Mouse (Mus musculus) ES-CJ7 (cell line): ENCODE measurements around the gene Rnf123.

ENCODE experiments used
- DNase-seq: peaks from one replicate; pipeline ENCODE4 v3.0.0; 2011; ENCODE audit warnings: low read depth, low spot score

Gene Rnf123

GRCm38 (mm10) chr9:108035331-108036156 lies 47.6 kb downstream of the Rnf123 start:
- DNase-seq: peak; percentile 38

DNA sequence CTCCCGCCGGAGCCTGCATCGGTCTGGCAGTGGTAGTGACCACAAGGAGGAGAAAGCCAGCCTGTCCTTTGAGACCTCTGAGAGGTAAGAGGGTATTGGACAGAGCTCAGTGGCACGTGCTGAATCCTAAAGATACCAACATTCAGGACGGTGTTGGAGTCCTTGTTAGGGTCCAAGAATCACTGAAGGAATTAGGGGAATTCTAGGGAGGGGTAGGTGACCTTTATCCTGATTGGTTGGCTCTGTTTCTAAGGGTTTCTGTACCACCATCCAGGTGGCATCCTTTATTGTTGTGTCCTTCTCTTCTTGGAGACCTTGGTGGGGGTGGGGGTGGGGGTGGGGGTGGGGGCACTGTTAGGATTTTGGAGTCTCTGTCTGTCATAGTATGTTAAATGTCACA lies 51.0 kb downstream of the Rnf123 start:
- DNase-seq: peak; percentile 79

DNA sequence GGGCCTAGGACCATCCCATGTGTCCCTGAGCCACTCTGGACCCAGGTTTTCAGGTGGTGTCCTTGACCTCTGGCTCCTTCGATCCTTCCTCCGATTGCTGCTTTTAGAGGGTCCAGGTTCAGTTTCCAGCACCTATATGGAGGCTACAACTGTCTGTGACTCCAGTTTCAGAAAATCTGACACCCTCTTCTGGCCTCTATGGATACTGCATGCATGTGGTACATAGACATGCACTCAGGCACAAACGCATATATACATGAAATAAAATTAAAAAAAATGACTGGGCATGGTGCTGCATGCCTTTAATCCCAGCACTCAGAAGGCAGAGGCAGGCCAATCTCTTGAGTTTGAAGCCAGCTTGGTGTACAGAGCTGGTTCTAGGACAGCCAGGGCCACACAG lies 55.3 kb downstream of the Rnf123 start:
- peak; percentile 34 for DNase-seq

DNA sequence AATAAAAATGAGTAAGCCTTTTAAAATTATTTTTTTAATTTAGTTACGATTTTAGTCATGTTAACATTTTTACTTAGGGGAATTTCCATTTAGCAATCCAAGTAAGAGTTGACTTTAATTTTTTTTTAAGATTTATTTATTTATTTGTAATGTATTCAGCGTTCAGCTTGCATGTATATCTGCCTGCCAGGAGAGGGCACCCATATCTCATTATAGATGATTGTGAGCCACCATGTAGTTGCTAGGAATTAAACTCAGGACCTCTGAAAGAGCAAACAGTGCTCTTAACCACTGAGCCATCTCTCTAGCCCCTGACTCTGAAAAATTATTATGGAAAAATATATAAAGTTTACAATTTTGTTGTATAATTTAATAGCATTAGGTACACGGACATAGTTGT lies 56.6 kb downstream of the Rnf123 start:
- no peak for DNase-seq

GRCm38 (mm10) chr9:108023216-108023615 lies 59.9 kb downstream of the Rnf123 start:
- no peak for DNase-seq

DNA sequence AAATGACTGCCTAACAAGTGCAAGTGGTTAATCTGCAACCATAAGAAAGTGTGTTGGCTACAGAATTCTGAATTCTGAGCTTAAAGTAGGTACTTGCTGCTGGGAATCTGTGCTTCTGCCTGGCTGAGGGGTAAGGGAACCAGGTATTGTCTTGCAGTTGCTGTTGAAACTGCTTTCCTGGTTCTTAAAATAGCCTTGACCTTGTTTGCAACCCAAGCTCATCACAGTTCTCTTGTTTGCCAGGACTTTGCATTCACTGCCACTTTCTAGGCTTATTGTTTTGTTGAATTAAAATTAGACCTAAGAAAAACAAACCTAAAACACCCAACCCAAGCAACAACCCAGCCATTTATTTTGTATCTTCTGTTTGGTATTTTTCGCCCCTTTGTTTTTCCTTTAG lies 62.4 kb downstream of the Rnf123 start:
- DNase-seq: no peak

GRCm38 (mm10) chr9:108017127-108017526 lies 66.0 kb downstream of the Rnf123 start:
- no peak for DNase-seq

DNA sequence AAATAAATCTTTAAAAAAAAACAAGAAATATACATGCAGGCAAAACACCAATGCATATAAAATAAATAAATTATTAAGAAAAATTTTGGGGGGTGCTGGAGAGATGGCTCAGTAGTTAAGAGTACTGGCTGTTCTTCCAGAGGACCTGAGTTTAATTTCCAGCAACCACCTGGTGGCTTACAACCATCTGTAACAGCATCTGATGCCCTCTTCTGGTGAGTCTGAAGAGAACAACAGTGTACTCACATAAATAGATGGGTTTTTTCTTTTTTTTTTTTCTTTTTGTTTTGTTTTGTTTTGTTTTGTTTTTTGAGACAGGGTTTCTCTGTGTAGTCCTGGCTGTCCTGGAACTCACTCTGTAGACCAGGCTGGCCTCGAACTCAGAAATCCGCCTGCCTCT lies 69.6 kb downstream of the Rnf123 start:
- peak; percentile 60 for DNase-seq

DNA sequence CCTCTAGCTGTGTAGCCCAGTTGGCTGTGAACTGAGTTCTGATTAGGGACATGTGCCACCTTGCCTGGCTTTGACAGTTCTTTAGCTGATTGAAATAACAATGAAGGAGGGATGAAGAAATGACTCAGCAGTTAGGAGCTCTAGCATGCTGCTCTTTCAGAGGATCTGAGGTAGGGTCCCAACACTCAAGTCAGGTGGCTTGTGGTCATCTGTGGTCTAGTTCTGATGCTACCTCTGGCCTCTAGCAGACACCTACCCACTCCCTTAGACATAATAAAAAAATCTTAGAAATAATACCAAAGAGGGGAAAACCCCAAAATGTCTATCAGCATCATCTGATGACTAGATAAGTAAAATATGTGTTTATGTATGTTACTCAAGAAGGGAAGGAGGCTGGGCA lies 72.8 kb downstream of the Rnf123 start:
- no peak for DNase-seq

DNA sequence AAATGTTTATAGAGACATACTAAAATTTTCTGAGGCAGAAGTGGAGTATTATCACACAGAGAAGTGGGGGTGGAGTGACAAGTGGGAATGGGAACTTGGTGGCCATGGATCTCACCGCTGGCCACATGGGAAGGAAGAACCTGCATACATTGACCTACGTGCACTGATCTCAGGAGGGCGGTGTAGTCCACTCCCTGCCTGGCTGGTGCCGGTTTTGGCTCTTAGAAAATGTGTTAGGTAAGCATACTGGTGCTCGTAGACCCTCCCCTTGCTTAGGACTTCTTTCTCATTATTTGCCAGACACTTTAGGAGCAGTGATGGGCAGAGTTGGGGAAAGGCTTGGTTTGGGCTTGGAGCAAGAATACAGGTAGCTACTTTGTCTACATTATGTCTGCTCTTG lies 75.1 kb downstream of the Rnf123 start:
- DNase-seq: peak; percentile 63

GRCm38 (mm10) chr9:108003531-108003890 lies 79.6 kb downstream of the Rnf123 start:
- no peak for DNase-seq

- DNase-seq: no peak
Measured at GRCm38 (mm10) chr9:108002778-108003530, 80.2 kb downstream of the Rnf123 start.

DNA sequence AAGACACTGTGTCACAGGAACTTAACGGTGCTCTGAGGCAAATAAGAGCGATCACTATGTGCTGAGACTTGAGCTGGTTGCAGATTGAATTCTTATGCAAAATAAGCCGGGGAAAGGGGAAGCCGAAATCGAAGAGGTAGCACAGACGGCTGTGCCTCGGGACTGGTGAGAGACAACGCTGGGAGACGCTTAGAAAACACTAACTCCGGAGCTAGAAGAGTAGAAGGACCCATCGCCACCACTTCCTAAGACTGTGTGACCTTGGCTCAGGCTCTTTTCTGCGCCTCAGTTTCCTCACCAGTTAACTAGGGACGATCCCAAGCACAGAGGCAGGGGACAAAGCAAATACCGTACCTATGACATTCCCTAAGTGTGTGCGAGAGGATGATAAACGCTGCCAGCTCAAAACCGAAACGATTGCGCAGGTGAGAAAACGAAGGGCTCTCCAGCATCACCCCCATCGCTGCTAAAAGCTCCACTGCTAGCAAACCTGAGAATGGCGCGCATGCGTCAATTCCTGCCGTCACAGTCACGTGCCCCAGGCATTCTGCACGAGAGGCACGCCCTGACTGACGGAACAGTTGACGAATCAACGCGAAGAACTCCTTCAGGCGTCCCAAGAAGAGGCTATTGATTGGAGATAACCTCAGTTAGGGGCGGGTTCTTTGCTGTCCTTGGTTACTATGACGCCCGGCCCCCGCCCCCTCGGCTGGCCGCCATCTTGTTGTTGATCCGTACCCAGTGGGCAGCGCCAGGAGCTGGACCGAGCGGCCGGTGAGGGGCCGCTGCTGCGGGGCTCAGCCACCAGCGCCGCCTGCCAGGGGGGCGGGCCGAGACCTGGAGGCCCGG lies 81.0 kb downstream of the Rnf123 start, which contains the start of gene Ip6k1:
Ip6k1 (plus strand) TSS at position 580 of the 849 bp plus-strand sequence.
- DNase-seq: peak; percentile 100
